Mouse (Mus musculus): ENCODE results near the gene Kdm4a.

- no peak for TF ChIP-seq MAX (IDR thresholded peaks at IDR 0.05; ENCODE audit: low read length)
- no peak for TF ChIP-seq ZC3H11A (IDR thresholded peaks at IDR 0.05; ENCODE audit: low read depth, low read length)
- TF ChIP-seq POLR2A (IDR thresholded peaks at IDR 0.05; ENCODE audit: low read depth, low read length) = no peak
- TF ChIP-seq PAX5 (IDR thresholded peaks at IDR 0.05; ENCODE audit: low read length) = no peak
- TF ChIP-seq CHD1 (IDR thresholded peaks at IDR 0.05; ENCODE audit: low read depth, low read length) = no peak
- no peak for TF ChIP-seq JUN (IDR thresholded peaks at IDR 0.05; ENCODE audit: insufficient read depth, low read depth, low read length)
- no peak for TF ChIP-seq MAFK (IDR thresholded peaks at IDR 0.05; ENCODE audit: insufficient replicate concordance, low read length)
- no peak for TF ChIP-seq CTCF (conservative IDR thresholded peaks at IDR 0.05 in 1 of 2, IDR thresholded peaks at IDR 0.05 in 1 of 2; ENCODE audit: low read depth in 2 of 2, low read length in 2 of 2)
- no peak for TF ChIP-seq EP300 (IDR thresholded peaks at IDR 0.05; ENCODE audit: low read length)
- no peak for TF ChIP-seq KAT2A (IDR thresholded peaks at IDR 0.05; ENCODE audit: insufficient replicate concordance, low read length)
- TF ChIP-seq NRF1 (IDR thresholded peaks at IDR 0.05; ENCODE audit: low read depth, low read length) = no peak
- TF ChIP-seq IRF4 (IDR thresholded peaks at IDR 0.05; ENCODE audit: low read depth, low read length) = no peak
These were observed 40.9 kb upstream of the Kdm4a start for GRCm38 (mm10) chr4:118220756-118221155.
